Mouse (Mus musculus) MEL (cell line): ENCODE data around the gene Rpia. TPM values are rescaled to one million over a fixed set of nuclear protein-coding genes. Genes with fewer than 3 reads are reported as not detected.
"Not testable (repeated sequence)": the region's sequence is repeated elsewhere in the genome, so short reads cannot be mapped to it uniquely, and the experiment has no call there.

Source experiments
- DNase-seq: peaks from one replicate; pipeline ENCODE4 v3.0.0; 2011; ENCODE audit warnings: low read depth, low spot score
- H3K27ac ChIP-seq: 2 replicates; pipeline ENCODE4 v1.5.1; 2012; ENCODE audit warnings: low read depth, mild to moderate bottlenecking, control low read depth, low read length, moderate library complexity; ENCODE audit not compliant: control insufficient read depth
- H3K27me3 ChIP-seq, 2 experiments: fragments of 150-350 bp in 1 of 2; sonication (generic) in 1 of 2; 2 replicates each; pipeline ENCODE4 v1.6.1; 2012; ENCODE audit warnings: low read length in 2 of 2, mild to moderate bottlenecking in 2 of 2, improper control_type of control experiment in 1 of 2, moderate library complexity in 1 of 2; ENCODE audit not compliant: insufficient read depth in 2 of 2, control insufficient read depth in 1 of 2
- H3K36me3 ChIP-seq, 2 experiments: 2 replicates each; pipeline ENCODE4 v1.6.1; 2012 to 2014; ENCODE audit warnings: low read length in 2 of 2, improper control_type of control experiment in 1 of 2, inconsistent platforms in 1 of 2, mild to moderate bottlenecking in 1 of 2; ENCODE audit not compliant: insufficient read depth in 2 of 2, control insufficient read depth in 1 of 2
- H3K4me1 ChIP-seq, 2 experiments: fragments of 150-350 bp in 1 of 2; sonication (generic) in 1 of 2; 2 replicates each; pipeline ENCODE4 v1.6.1; 2012; ENCODE audit warnings: low read length in 2 of 2, improper control_type of control experiment in 1 of 2, mild to moderate bottlenecking in 1 of 2; ENCODE audit not compliant: insufficient read depth in 2 of 2, control insufficient read depth in 1 of 2
- H3K4me3 ChIP-seq, 2 experiments: fragments of 150-350 bp in 1 of 2; sonication (generic) in 1 of 2; 2 replicates each; pipeline ENCODE4 v1.5.1; 2012; ENCODE audit warnings: low read depth in 2 of 2, low read length in 2 of 2, mild to moderate bottlenecking in 2 of 2, moderate library complexity in 2 of 2, control low read depth in 1 of 2, improper control_type of control experiment in 1 of 2; ENCODE audit not compliant: control insufficient read depth in 1 of 2, insufficient read depth in 1 of 2
- H3K79me2 ChIP-seq: 2 replicates; pipeline ENCODE4 v1.6.1; 2012; ENCODE audit warnings: mild to moderate bottlenecking, low read length, moderate library complexity; ENCODE audit not compliant: control insufficient read depth, poor library complexity, insufficient read depth
- H3K9ac ChIP-seq: 2 replicates; pipeline ENCODE4 v1.6.1; 2012; ENCODE audit warnings: low read depth, mild to moderate bottlenecking, control low read depth, low read length, moderate library complexity; ENCODE audit not compliant: control insufficient read depth, poor library complexity, severe bottlenecking
- H3K9me3 ChIP-seq: fragments of 150-350 bp; sonication (generic); replicated peaks from 2 replicates; pipeline ENCODE4 v1.6.1; 2012; ENCODE audit warnings: mild to moderate bottlenecking, low read length, improper control_type of control experiment, moderate library complexity; ENCODE audit not compliant: insufficient read depth
- BHLHE40 ChIP-seq: IDR thresholded peaks from 2 replicates; pipeline ENCODE4 v1.6.1; 2012; ENCODE audit warnings: low read depth, mild to moderate bottlenecking, inconsistent platforms, low read length, improper control_type of control experiment, borderline replicate concordance
- CHD1 ChIP-seq: IDR thresholded peaks from 2 replicates; pipeline ENCODE4 v1.6.1; 2012; ENCODE audit warnings: low read depth, mild to moderate bottlenecking, inconsistent platforms, low read length, improper control_type of control experiment
- CHD2 ChIP-seq: IDR thresholded peaks from 2 replicates; pipeline ENCODE4 v1.6.1; 2011; ENCODE audit warnings: low read length, improper control_type of control experiment
- CTCF ChIP-seq, 3 experiments: IDR thresholded peaks in 2 of 3; conservative IDR thresholded peaks in 1 of 3; 2 replicates each; pipeline ENCODE4 v1.5.1; 2011 to 2012; ENCODE audit warnings: low read length in 3 of 3, low read depth in 2 of 3, mild to moderate bottlenecking in 2 of 3, improper control_type of control experiment in 1 of 3, inconsistent platforms in 1 of 3, mixed read lengths in 1 of 3, moderate library complexity in 1 of 3; ENCODE audit not compliant: control insufficient read depth in 1 of 3, insufficient read depth in 1 of 3, poor library complexity in 1 of 3, severe bottlenecking in 1 of 3
- E2F4 ChIP-seq: IDR thresholded peaks from 2 replicates; pipeline ENCODE4 v1.6.1; 2011; ENCODE audit warnings: low read depth, low read length, improper control_type of control experiment, borderline replicate concordance
- EP300 ChIP-seq, 2 experiments: IDR thresholded peaks; 2 replicates each; pipeline ENCODE4 v1.6.1; 2011; ENCODE audit warnings: improper control_type of control experiment in 2 of 2, low read length in 2 of 2, low read depth in 1 of 2, mild to moderate bottlenecking in 1 of 2
- GABPA ChIP-seq: IDR thresholded peaks from 2 replicates; pipeline ENCODE4 v1.6.1; 2012; ENCODE audit warnings: low read depth, mild to moderate bottlenecking, inconsistent platforms, low read length, improper control_type of control experiment, moderate library complexity
- HCFC1 ChIP-seq: IDR thresholded peaks from 2 replicates; pipeline ENCODE4 v1.6.1; 2012; ENCODE audit warnings: low read depth, mild to moderate bottlenecking, inconsistent platforms, low read length, improper control_type of control experiment, moderate library complexity
- JUND ChIP-seq: IDR thresholded peaks from 2 replicates; pipeline ENCODE4 v1.6.1; 2011; ENCODE audit warnings: low read depth, mild to moderate bottlenecking, improper control_type of control experiment, low read length
- KAT2A ChIP-seq: conservative IDR thresholded peaks from 2 replicates; pipeline ENCODE4 v1.6.1; 2012; ENCODE audit warnings: low read depth, low read length, improper control_type of control experiment, inconsistent platforms
- MAFK ChIP-seq: IDR thresholded peaks from 2 replicates; pipeline ENCODE4 v1.6.1; 2011; ENCODE audit warnings: low read depth, mild to moderate bottlenecking, low read length, improper control_type of control experiment, borderline replicate concordance
- MEF2A ChIP-seq: IDR thresholded peaks from 2 replicates; pipeline ENCODE4 v1.6.1; 2014; ENCODE audit warnings: low read depth, mild to moderate bottlenecking, inconsistent platforms, low read length, improper control_type of control experiment; ENCODE audit not compliant: poor library complexity, insufficient replicate concordance, severe bottlenecking; ENCODE audit errors: extremely low read depth
- MXI1 ChIP-seq: IDR thresholded peaks from 2 replicates; pipeline ENCODE4 v1.6.1; 2011; ENCODE audit warnings: mild to moderate bottlenecking, low read depth, low read length, improper control_type of control experiment
- MYC ChIP-seq: IDR thresholded peaks from 2 replicates; pipeline ENCODE4 v1.6.1; 2011; ENCODE audit warnings: low read depth, mild to moderate bottlenecking, low read length, improper control_type of control experiment, moderate library complexity
- RCOR1 ChIP-seq: IDR thresholded peaks from 2 replicates; pipeline ENCODE4 v1.6.1; 2012; ENCODE audit warnings: low read depth, mild to moderate bottlenecking, inconsistent platforms, low read length, improper control_type of control experiment
- SIN3A ChIP-seq: IDR thresholded peaks from 2 replicates; pipeline ENCODE4 v1.6.1; 2012; ENCODE audit warnings: low read length, improper control_type of control experiment, inconsistent platforms
- TAL1 ChIP-seq: IDR thresholded peaks from 2 replicates; pipeline ENCODE4 v1.6.1; 2012; ENCODE audit warnings: mild to moderate bottlenecking, inconsistent platforms, low read length, moderate library complexity, mixed read lengths
- TBP ChIP-seq: IDR thresholded peaks from 2 replicates; pipeline ENCODE4 v1.8.0; 2011; ENCODE audit warnings: low read depth, low read length, improper control_type of control experiment
- USF1 ChIP-seq: IDR thresholded peaks from 2 replicates; pipeline ENCODE4 v1.6.1; 2014; ENCODE audit warnings: low read depth, mild to moderate bottlenecking, inconsistent platforms, low read length, improper control_type of control experiment, moderate library complexity
- USF2 ChIP-seq, 2 experiments: IDR thresholded peaks; 2 replicates each; pipeline ENCODE4 v1.6.1; 2011 to 2012; ENCODE audit warnings: improper control_type of control experiment in 2 of 2, low read length in 2 of 2, borderline replicate concordance in 1 of 2, inconsistent platforms in 1 of 2, low read depth in 1 of 2, mild to moderate bottlenecking in 1 of 2; ENCODE audit not compliant: insufficient read depth in 1 of 2
- ZMIZ1 ChIP-seq: IDR thresholded peaks from 2 replicates; pipeline ENCODE4 v1.6.1; 2012; ENCODE audit warnings: low read depth, mild to moderate bottlenecking, inconsistent platforms, low read length, improper control_type of control experiment, moderate library complexity
- ZNF384 ChIP-seq: IDR thresholded peaks from 2 replicates; pipeline ENCODE4 v1.6.1; 2012; ENCODE audit warnings: low read depth, mild to moderate bottlenecking, inconsistent platforms, low read length, improper control_type of control experiment
- polyA plus RNA-seq, 2 experiments: library from polyadenylated mRNA; stranded (reverse) in 1 of 2; unstranded in 1 of 2; fragments of >175 nt in 1 of 2; fragments of >200 nt in 1 of 2; gene quantifications; 2 replicates each; pipeline versions ENCODE4 v1.2.1 to v1.2.4; 2012; ENCODE audit warnings: low replicate concordance in 2 of 2, low read depth in 1 of 2; ENCODE audit not compliant: insufficient read length in 2 of 2, insufficient read depth in 1 of 2, missing spikeins in 1 of 2
- total RNA-seq: library from RNA; depleted of rRNA; stranded (reverse); fragments of 300-350 nt; gene quantifications from 2 replicates; pipeline ENCODE4 v1.2.3, GENCODE M21; 2012

Gene Rpia
- total and polyA plus RNA-seq, 3 experiments = 93.4 to 238 (median 180) TPM

GRCm38 (mm10) chr6:70823277-70823676, 31.2 kb upstream of the Rpia start:
- H3K36me3 ChIP-seq, H3K27ac ChIP-seq, H3K9me3 ChIP-seq, H3K9ac ChIP-seq, H3K79me2 ChIP-seq, H3K27me3 ChIP-seq, DNase-seq, H3K4me3 ChIP-seq: not testable (repeated sequence)
- TF ChIP-seq TBP = peak; percentile 77
- peaks cover 9 to 11% of the 10 kb centered on the region in 2 experiments for H3K4me1 ChIP-seq

- TF ChIP-seq E2F4 (no peak), MEF2A (no peak), CHD2 (no peak), JUND (no peak), HCFC1 (no peak), USF1 (peak; percentile 76), RCOR1 (0 out of 2 replicates have a peak, but pooled peaks have one; percentile 8), TAL1 (no peak), MXI1 (peak; percentile 33; the same call in 1 of the 2 replicates), EP300 (IDR thresholded peaks at IDR 0.05; ENCODE audit: low read depth in 1 of 2, low read length in 2 of 2) (peak; percentile 30 to 44; a peak in 2 of 4 replicates), USF2 (IDR thresholded peaks at IDR 0.05; ENCODE audit: borderline replicate concordance in 1 of 2, insufficient read depth in 1 of 2, low read depth in 1 of 2, low read length in 2 of 2) (0 out of 4 replicates have a peak, but pooled peaks of 1 of the 2 experiments have one; percentile 13), ZNF384 (no peak)
- peaks cover 0 to 10% of the 10 kb centered on the region in 2 experiments; a peak in 2 of 4 replicates for H3K36me3 ChIP-seq
- peak overlapping the region; percentile 19; the same call in 1 of the 2 replicates for H3K27ac ChIP-seq
- H3K79me2 ChIP-seq = no peaks in the 10 kb centered on the region
- H3K4me1 ChIP-seq = peaks cover 9 to 11% of the 10 kb centered on the region in 2 experiments
- H3K27me3 ChIP-seq = 0 out of 4 replicates have a peak, but pooled peaks cover 0 to under 1% of the 10 kb centered on the region in 2 experiments
- no peak overlapping the region for H3K9ac ChIP-seq
- no peaks in the 10 kb centered on the region for H3K9me3 ChIP-seq
- no peak overlapping the region for H3K4me3 ChIP-seq
- no peak for DNase-seq
Observed at GRCm38 (mm10) chr6:70822386-70822910, 30.4 kb upstream of the Rpia start.

- Histone ChIP-seq H3K27me3 (no peaks in the 10 kb centered on the region), H3K79me2 (no peaks in the 10 kb centered on the region), H3K4me3 (no peak overlapping the region), H3K27ac (no peak overlapping the region), H3K9ac (no peak overlapping the region), H3K4me1 (peaks cover 9 to 11% of the 10 kb centered on the region in 2 experiments), H3K36me3 (peaks cover 0 to 10% of the 10 kb centered on the region in 2 experiments; a peak in 2 of 4 replicates), H3K9me3 (no peaks in the 10 kb centered on the region)
- TF ChIP-seq KAT2A (no peak), E2F4 (no peak), ZMIZ1 (no peak), JUND (no peak), CHD2 (no peak), CHD1 (no peak), MYC (no peak), ZNF384 (no peak), GABPA (no peak), HCFC1 (no peak), RCOR1 (no peak), CTCF (IDR thresholded peaks at IDR 0.05 in 2 of 3, conservative IDR thresholded peaks at IDR 0.05 in 1 of 3; ENCODE audit: control insufficient read depth in 1 of 3, insufficient read depth in 1 of 3, low read depth in 2 of 3, low read length in 3 of 3, poor library complexity in 1 of 3, severe bottlenecking in 1 of 3) (no peak), MAFK (no peak), SIN3A (no peak), BHLHE40 (no peak), TAL1 (no peak)
- no peak for DNase-seq
Observed at GRCm38 (mm10) chr6:70821566-70821965, 29.5 kb upstream of the Rpia start.
